Mouse (Mus musculus) CD8-positive naive resting alpha-beta T cell, adult 57 days (primary cell): Measurements from ENCODE around the gene Gm20715. TPM values are rescaled to one million over a fixed set of nuclear protein-coding genes. Genes with fewer than 3 reads are reported as not detected.

ENCODE experiments used
- total RNA-seq: library from RNA; stranded (reverse); gene quantifications from one replicate; pipeline ENCODE4 v1.2.4, GENCODE M21; 2023

Gm20715 gene
- total RNA-seq = not detected

DNA sequence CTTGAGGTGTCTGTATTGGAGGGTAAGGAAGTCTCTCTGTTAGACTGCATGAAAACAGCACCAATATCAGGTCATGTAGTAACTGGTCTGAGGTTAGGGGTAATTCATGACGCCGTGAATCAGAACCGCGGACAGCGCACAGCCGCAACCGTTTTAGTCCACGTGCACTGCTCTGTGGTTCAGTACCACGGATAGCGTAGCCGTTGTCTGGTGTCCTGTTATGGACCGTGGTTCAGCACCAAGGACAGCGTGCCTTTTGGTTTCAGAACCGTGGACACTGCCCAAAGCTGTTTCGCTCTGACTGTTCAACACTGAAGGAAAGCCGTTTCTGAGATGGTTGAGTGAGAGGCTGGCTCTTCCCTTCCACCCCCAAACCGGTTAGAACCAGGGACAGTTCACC lies at the start of gene Gm20715:
Gm20715 (plus strand) TSS at position 235 of the 400 bp plus-strand sequence.

DNA sequence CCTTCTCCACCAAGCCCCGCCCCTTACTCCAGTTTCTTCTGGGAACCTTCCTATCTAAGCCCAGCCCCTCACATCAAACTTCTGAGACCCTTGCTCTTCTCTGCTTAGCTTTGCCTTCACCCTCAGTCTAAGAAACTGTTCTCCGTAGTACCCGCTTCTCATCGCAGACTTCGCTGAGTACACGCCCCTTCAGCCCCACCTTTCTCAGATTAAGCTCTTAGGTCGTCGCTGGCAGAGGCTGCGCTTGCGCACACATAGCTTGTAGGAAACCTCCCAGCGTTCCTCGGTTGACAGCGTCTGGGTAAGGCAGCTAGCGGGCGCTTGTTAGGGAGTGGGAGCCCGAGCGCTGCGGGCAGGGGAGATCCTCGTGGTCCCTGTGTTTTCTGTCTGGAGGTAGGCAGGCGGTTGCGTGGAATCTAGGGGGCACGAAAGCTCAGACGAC lies 47.0 kb upstream of the Gm20715 start, which contains the start of gene Zfp78:
Zfp78 (plus strand) TSS at position 234 of the 442 bp plus-strand sequence.

DNA sequence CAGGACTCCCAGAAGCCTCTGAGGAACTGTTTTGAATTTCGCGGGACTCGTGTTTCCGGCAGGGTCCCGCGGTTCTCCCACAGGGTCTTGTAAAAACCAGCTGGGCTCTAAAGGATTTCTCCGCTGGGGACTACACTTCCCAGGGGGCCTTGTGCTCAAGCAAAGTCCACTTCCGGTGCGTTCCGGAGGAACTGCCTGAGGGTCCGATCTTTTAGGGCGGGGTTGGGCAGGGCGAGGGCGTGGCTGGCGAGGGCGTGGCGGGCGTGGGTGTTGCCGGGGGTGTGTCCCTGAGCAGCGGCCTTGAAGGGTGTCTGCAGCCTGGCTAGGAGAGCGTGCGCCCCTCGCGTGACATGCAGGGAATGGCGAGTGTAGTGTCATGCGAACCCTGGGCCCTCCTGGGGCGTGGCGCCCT lies 27.0 kb upstream of the Gm20715 start, which contains the start of gene Zfp28:
Zfp28 (plus strand) TSS at position 252 of the 412 bp plus-strand sequence.

DNA sequence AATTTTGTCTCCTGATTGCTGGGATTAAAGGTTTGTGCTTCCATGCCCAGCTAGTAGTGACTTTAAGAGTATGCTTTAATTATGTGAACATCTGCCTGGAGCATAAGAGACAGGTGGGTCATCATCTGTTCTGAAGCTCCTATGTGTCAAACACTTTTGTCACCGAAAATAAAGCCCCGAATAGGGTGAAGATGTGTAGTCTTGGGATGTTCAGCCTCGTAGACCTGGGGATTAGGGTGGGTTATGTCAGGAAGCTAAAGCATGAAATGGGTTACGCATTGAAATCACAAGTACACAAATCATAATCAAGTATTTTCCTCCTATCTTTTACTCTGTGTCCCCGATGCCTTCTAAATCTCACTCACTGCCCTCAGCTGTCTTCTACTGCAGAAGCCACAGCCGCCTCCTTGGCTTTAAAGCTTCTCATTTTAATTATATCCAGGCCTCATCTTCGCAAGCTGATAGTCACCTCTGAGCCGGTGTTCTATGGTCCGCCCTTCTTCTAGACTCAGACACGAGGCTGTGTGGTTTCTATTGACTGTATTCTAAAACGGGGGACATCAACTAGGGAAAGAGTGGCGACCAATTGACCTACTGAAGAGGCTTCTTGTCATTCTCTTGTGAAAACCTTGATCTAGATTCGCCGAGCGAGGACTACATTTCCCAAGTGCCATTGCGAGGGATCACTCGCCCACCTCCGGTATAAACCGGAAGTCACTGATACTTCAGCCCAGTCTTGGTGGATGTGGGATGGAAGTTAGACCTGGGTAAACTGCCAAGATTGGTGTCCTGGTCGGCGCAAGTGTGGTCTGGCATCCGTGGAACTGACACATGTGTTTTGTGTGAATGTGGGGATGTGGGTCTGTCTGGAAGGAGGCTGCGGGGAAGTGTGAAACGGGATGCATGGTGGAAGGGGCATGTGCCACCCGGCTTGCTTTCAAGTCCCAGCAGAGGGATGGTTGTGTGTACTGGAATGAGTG lies 11.8 kb upstream of the Gm20715 start, which contains the start of gene Smim17:
Smim17 (plus strand) TSS at position 720 of the 980 bp plus-strand sequence.

DNA sequence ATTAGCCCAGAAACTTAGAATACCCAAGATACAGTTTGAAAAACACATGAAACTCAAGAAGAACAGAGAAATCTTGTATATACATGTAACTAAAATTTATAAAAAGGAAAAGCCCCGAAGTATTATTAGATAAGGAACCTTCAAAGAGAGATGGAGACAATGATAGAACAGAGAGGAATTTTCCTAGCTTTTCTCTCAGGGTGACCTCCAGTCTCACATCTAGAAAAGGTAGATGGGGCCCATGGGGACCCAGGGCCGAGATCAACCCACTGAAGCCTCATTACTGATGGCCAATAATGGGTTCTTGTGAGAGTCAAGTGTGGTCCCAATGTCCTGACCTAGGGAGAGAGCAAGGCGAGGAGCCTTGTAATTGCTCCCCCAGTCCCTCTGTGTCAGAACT lies 28.3 kb downstream of the Gm20715 start, which contains the start of gene Olfr1344:
Olfr1344 (plus strand) TSS at position 301 of the 400 bp plus-strand sequence.

DNA sequence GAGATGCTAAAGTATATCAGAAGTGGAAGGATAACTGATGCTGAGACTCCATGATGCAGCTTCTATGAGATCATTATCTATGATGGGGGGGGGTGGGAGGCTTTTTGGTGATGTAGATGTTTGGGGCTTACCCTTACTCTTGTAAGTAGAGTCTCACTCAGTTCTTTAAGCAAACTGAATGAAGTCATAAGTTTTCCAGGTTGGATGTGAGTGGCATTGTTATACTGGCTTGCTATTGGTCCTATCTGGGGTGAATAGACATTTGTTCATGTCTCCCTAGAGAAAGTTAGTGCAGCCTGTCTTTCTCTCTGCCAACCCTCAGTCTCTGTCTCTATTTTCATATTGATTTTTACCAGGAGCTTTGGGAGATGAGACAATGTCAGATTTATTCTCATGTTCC lies 45.8 kb downstream of the Gm20715 start, which contains the start of gene Olfr1336:
Olfr1336 (plus strand) TSS at position 301 of the 400 bp plus-strand sequence.

DNA sequence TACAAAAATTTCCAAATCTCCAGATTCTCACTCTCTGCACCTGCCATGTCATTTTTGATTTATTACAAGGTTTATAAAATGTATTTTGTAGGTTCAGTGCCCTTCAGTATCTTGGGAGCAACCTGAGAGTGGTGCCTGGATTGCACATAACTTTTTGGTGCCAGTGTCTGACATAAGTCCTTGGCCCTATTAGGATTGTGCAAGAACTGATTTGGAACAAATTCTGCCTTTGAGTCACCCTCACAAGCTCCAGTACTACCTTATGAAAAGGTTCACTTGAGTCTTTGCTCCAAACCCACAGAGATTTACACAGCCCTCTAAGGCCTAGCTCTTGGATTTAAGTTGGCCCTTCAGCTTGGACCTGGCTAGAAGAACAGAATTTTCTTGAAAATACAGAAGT lies 56.9 kb downstream of the Gm20715 start, which contains the start of gene Olfr1346:
Olfr1346 (plus strand) TSS at position 151 of the 400 bp plus-strand sequence.

DNA sequence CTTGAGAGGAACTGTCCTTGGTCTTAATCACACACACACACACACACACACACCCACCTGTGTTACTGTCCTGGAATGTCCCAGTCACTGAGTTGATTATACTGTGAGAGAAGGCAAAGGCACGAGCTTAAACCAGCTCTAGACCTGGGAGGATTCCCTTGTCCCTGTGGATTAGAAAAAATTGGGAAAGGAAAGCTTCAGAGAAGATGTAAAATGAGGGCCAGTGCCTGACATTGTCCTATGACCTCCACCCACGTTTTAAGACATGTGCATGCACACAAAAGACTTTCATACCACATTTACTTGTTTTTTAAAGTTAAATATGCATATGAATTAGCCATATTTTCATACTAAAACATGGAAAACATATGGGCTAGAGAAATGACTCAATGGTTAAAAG lies 76.8 kb downstream of the Gm20715 start, which contains the start of gene Olfr5:
Olfr5 (minus strand) TSS at position 101 of the 400 bp plus-strand sequence.

Other genes starting within 250 kb of the Gm20715 start
- 34.4 TPM for gene Zfp444, start 238.1 kb upstream of the Gm20715 start, total RNA-seq
- gene Galp, start 213.2 kb upstream of the Gm20715 start, total RNA-seq = not detected
- gene Zscan5b, start 188.0 kb upstream of the Gm20715 start, total RNA-seq = not detected
- not detected for gene Epp13, start 157.6 kb upstream of the Gm20715 start, total RNA-seq
- gene Zfp667, start 123.7 kb upstream of the Gm20715 start, total RNA-seq = 4.8 TPM
- gene Zfp583, start 79.0 kb upstream of the Gm20715 start, total RNA-seq = 0.70 TPM
- gene Gm3854, start 66.5 kb upstream of the Gm20715 start, total RNA-seq = 0.55 TPM
- 2.1 TPM for gene Zfp78, start 47.0 kb upstream of the Gm20715 start, total RNA-seq
- 5.7 TPM for gene Zfp28, start 27.0 kb upstream of the Gm20715 start, total RNA-seq
- gene Smim17, start 11.6 kb upstream of the Gm20715 start, total RNA-seq = not detected
- not detected for gene Olfr1344, start 28.4 kb downstream of the Gm20715 start, total RNA-seq
- not detected for gene Olfr1336, start 45.9 kb downstream of the Gm20715 start, total RNA-seq
- not detected for gene Olfr1346, start 56.8 kb downstream of the Gm20715 start, total RNA-seq
- not detected for gene Olfr5, start 76.7 kb downstream of the Gm20715 start, total RNA-seq
- not detected for gene Olfr1347, start 89.5 kb downstream of the Gm20715 start, total RNA-seq
- not detected for gene Olfr1348, start 98.5 kb downstream of the Gm20715 start, total RNA-seq
- not detected for gene Olfr1349, start 112.7 kb downstream of the Gm20715 start, total RNA-seq
- gene Olfr1350, start 154.6 kb downstream of the Gm20715 start, total RNA-seq = not detected